Mouse (Mus musculus) naive thymus-derived CD4-positive, alpha-beta T cell, adult 2 months (primary cell): ENCODE data around the gene Eif4enif1.
"Not testable (repeated sequence)": the region's sequence is repeated elsewhere in the genome, so short reads cannot be mapped to it uniquely, and the experiment has no call there.

ENCODE experiments used
- DNase-seq: peaks from one replicate; pipeline ENCODE4 v3.0.0-alpha.2; 2011; ENCODE audit warnings: low read depth

Gene Eif4enif1

DNA sequence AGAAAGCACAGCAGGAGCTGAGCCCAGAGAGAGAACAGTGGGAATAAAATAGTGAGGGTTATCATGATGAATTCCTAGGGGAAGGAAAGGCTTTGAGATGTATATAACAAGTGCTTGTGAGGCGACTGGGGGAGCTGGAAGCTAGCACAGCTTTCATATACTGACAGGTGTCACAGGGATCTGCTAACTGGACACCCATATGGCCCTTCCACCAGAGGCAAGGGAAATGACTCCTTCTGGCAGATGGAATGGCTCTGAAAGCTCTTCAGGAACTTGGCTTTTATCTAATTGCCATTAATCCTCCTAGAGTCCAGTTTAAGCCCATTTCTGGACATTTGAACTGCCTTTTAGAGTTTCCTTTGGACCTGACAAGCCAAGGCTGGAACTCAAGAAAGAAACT lies 20.2 kb upstream of the Eif4enif1 start:
- DNase-seq, result not testable (repeated sequence)

DNA sequence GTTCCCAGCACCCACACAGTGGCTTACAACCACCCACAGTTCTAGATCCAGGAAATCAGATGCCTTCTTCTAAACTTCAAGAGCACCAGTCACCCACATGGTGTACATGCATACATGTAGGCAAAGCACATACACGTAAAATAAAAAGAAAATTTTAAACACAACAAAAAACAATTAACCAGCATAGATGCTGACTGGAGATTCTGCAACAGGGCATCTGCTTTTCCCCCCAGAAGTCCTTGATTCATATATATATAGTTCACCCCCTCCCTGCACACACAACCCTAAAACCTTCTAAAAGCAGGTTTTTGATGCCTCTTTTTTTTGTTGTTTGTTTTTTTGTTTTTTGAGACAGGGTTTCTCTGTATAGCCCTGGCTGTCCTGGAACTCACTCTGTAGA lies 19.5 kb upstream of the Eif4enif1 start:
- not testable (repeated sequence) for DNase-seq

DNA sequence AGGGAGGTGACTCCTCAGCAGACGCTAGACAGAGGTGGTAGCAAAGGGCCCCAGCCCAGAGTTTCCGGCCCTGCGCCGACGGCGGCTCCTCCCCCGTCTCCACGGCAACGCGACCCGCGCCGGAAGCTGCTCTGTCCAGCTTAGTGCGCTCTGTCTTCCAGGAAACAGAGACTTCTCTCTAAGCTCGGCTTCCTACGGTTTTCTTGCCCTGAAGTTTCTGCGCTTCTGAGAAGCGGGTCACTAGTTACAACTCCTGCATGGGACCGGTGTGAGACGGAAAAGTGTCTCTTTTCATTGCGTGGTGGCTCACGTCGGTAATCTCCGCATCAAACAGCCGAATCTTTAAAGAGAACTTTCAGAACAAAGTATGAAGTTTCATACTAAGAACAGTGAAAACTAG lies 8.8 kb upstream of the Eif4enif1 start, which contains the start of gene Sfi1:
Gene Sfi1, minus strand, starts transcription at position 101 of the 400 bp plus-strand sequence.
- DNase-seq, result no peak

DNA sequence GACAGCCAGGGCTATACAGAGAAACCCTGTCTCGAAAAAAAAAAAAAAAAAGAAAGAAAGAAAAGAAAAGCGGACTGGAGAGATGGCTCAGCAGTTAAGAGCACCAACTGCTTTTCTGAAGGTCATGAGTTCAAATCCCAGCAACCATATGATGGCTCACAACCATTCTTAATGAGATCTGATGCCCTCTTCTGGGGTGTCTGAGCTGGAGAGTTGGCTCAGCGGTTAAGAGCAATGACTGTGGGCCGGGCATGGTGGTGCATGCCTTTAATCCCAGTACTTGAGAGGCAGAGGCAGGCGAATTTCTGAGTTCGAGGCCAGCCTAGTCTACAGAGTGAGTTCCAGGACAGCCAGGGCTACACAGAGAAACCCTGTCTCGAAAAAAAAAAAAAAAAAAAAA lies 1.6 kb upstream of the Eif4enif1 start:
- not testable (repeated sequence) for DNase-seq

DNA sequence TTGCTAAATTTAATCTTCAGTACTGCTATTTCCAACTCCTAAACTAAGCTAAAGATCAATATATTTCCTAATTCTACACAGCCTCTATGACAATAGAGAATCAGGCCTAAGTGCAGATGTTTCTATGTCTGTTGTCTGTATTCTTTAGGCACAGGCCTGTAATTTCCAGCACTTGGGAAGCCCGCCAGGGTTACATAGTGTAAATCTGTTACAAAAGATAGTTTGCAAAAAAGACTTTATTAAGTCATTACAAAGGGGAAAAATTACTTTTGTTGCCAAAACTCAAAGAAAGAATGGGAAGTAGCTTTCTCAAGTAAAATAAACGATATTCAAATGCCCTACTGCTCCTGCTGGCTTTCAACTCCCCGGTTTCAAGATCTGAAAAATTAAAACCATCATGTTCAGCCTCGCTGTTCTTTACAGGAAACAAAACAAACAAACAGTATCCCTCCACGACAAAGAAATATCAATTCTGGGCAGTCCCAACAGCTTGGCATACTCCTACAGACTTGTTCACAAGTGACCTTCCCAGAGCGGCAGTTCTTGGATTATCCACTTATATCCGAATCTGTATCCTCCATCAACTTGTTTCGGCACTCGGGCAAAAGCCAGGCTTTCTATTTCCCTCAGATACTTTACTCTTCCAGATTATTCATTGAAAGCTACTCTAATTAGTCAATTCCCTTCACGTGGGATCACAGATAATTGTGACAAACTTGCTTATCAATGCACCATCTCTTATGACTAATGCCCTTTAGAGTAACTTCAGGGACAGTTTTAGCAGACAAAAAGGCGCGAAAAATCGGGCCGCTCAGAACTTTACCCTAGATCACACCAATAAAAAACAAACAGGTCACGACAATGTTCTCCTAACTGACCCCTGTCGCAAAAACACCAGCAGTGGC lies 614 bp upstream of the Eif4enif1 start:
- DNase-seq, result no peak

DNA sequence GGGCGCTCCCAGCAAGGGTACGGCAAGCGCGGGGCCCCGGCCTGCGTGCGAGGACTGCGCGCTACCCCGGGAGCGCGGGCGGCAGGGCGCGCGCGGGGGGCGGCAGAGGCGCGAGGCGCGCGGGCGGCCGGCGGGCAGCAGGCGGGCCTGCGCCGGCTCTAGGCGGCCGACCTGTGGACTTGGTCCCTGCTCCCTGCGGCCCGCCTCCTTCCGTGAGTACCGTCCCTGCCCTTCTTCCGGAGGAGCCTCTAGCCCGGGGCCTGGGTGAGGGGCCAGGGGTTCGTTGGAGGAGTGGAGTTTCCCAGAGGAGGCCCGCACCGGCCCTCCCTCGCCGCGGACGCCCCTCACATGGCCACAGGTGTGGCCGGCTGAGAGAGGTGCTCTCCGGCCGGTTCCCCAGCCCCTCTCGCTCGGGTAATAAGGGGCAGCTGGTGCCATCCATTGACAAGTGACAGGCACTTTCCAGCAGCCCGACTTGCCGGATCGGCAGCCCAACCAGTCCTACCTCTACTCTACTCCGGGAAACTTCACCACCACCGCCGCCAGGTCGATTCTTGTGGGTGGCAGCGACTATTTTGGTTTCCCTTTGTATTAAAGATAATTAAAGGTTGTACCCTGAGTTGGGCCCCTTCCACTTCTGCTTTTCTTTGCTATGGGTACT lies 719 bp downstream of the Eif4enif1 start:
- peak; percentile 64 for DNase-seq

DNA sequence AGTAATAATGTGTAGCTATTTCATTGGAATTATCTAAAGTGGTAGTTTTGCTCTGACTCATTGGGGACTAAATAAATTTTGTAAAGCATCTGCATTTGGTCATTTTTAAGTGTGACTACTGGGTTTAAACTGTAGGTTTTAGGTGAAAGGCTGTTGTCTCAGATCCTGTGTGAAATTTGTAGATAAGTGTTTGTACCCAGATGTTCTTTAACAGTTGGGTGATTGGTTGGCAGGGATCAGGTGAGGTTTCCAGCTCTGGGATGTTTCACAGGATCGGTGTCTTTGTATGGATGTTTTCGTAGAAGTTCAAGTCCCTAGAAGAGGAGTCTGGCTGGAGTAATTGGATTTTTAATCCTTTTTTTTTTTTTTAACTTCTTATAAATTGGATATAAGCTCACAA lies 1.6 kb downstream of the Eif4enif1 start:
- DNase-seq, result no peak

DNA sequence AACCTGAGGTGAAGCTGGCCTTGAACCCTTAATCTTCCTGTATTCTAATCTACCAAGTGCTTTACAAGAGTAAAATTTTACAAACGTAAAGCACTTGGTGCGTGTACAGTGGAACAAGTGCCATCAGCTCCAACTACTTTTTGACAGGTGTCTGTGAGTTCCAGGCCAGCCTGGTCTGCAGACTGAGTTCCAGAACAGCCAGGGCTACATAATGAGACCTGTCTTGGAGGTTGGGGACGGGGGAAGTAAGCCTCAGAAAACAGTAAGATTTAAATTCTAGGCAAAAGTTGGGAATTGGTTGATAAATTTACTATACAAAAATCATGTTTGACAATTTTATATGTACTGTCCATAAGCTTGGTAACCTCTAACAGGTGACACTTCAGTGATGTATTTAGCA lies 3.0 kb downstream of the Eif4enif1 start:
- no peak for DNase-seq

DNA sequence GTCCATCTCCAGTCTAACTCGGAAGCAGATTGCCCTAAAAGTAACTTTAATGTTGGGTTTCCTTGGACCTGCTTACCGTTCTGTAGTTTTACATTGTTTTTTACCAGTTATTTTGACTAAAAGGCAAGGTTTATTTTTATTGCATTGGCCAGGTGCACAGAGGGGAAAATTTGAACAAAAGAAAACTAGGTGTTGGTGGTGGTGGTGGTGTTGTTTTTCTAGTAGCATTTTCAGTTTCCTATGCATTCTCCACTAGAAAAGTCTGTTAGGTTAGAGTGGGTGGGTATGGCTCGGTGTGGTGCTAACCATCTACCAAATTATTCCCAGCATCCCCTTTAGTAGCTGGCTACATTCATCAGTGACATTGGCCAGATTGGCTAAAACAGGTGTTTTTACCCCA lies 4.6 kb downstream of the Eif4enif1 start:
- no peak for DNase-seq

DNA sequence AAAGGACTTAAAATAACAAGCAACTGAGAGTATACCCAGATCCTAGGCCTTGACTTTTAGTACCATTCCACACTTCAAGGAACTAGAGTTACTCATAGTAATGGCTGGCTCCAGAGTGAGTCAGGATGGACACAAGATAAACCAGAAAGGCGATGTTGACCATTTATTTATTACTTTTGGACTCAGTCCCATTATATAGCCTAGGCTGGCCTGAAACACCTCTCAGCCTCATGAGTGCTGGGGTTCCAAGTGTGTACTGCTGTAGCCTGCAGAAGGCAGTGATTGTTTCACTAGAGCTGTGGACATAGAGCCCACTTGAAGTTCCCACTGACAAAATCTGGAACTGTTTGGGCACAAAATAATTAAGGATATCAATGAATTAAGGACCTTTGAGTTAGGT lies 10.3 kb downstream of the Eif4enif1 start:
- DNase-seq, result no peak

DNA sequence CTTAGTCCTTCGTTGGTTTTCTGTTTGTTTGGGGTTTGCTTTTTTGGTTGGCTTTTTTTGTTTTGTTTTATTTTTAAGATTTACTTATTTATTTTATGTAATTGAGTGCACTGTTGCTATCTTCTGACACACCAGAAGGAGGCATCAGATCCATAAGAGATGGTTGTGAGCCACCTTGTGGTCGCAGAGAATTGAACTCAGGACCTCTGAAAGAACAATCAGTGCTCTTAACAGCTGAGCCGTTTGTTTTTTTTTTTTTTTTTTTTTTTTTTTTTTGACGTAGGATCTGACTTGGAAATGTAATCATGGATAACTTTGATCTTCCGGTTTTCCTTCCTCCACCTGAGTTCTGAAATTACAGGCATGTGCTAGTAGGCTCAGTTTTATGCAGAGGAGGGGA lies 20.9 kb downstream of the Eif4enif1 start:
- no peak for DNase-seq

DNA sequence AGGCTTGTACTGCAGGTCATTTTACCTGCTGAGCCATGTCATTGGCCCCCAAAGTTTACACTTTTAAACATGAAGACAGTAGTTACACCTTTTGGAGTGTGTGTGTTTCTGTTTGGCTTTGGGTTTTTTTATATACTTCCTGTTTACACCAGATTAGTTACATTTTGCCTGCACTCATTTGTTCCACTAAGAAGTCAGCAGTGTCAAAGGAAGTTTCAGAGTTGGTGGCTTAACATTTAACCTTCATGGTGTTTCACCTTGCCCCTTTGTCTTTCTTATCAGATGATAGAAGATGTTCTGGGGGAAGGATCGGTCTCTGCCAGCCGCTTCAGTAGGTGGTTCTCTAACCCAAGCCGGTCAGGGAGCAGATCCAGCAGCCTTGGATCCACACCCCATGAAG lies 24.9 kb downstream of the Eif4enif1 start:
- no peak for DNase-seq

DNA sequence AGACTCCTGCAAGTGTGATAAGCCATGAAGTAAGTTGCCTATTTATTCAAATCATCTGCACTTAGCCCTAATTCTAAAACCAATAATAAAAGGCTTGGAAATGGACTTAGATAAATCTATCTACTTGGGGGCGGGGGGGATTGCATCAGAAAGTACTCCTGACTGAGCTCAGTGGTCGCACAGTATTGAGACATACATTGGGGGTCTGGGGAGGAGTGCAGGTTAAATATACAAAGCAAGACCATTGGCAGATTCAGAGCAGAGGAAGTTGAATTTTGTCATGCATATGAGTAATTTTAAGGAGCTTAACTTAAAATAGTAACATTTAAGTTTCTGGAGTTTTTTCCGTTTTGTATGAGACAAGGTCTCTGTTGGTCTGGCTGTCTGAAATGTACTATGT lies 30.1 kb downstream of the Eif4enif1 start:
- DNase-seq, result no peak

DNA sequence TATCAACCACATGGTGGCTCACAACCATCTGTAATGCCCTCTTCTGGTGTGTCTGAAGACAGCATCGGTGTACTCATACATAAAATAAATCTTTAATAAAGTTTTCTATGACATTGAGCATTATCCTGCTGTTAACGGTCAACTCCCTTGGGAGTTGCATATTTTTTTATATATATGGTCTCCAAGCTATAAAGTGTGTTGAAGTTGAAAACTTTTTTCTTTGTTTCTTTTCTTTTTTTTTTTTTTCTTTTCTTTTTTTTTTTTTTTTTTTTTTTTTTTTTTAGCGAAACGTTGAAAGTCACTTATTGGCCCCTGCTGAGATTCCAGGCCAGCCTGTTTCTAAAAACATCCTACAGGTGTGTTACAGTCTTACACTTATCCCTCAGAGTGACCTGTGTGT lies 31.5 kb downstream of the Eif4enif1 start:
- DNase-seq, result no peak

DNA sequence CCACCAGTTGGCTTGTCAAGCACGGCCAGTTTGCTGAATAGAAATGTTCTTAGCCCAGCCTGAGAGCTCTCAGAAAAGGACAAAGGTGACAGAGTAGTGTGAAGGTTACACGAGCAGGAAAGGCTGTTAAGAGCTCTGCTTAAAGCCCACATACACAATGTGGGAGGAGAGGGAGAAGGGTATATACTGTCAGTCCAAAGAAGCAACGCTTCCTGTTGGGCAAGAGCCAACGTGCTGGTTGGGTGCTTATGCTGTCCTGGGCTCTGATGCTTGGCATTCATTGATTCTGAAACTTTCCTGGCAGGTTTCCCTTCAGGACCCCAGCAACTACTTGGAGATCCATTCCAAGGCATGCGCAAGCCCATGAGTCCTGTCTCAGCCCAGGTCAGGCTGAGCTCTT lies 33.1 kb downstream of the Eif4enif1 start:
- no peak for DNase-seq

DNA sequence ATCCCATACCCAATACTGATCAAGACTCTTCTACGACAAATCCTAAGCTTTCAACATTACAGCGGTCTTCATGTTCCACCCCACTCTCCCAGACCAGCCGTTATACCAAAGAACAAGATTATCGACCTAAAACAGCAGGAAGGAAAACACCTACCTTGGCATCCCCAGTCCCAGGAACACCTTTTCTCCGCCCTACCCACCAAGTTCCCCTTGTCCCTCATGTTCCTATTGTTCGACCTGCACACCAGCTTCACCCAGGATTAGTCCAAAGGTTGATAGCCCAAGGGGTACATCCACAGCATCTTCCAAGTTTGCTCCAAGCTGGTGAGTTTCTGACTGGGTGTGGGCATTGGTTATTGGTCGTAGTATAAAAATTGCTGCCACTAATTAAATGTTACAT lies 40.2 kb downstream of the Eif4enif1 start:
- DNase-seq, result no peak

DNA sequence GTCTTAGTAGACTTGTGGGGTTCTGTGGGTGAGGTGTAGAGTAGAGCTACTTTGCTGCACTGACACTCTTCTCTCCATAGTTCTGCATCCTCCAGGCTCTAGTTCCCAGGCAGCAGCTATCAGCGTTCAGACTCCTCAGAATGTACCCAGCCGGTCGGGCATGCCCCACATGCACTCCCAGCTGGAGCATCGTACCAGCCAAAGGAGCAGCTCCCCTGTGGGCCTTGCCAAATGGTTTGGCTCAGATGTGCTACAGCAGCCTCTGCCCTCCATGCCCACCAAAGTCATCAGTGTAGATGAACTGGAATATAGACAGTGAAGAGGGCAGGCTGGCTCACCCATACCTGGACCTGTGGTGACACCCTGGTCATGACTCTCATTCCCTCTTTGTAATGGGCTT lies 41.6 kb downstream of the Eif4enif1 start:
- DNase-seq, result no peak

DNA sequence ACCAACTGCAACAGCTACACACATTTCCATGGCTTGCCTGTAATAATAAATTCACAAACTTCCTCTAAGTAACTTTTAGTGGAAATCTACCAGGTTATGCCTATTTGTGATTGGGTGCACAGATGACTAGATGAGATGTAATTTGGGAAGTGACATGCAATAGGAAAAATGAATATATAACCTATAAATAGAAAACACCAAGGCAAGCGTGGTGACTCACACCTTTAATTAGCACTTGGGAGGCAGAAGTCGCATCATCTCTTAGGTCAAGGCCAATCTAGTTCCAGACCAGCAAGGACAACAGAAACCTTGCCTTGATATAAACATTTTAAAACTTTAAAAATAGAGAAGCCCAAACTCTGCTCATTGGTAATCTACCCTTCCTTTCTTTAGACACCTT lies 45.2 kb downstream of the Eif4enif1 start:
- DNase-seq, result no peak

DNA sequence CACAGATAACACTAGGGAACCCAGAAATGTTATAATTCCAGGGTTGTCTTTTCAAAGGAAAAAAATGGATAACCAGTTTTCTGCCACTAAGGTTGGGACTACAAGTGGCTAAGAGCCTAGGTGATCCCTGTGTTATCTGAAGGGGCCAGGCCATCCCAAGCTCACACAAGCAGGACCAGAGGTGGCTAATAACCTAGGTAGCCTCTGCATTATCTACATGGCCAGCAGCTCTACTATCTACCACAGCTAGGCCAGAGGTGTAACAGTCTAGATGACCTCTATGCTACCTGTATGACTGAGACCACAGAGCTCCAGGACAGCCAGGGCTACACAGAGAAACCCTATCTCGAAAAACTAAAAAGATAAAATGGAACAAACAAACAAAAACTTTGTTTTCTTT lies 57.3 kb downstream of the Eif4enif1 start:
- DNase-seq, result no peak

DNA sequence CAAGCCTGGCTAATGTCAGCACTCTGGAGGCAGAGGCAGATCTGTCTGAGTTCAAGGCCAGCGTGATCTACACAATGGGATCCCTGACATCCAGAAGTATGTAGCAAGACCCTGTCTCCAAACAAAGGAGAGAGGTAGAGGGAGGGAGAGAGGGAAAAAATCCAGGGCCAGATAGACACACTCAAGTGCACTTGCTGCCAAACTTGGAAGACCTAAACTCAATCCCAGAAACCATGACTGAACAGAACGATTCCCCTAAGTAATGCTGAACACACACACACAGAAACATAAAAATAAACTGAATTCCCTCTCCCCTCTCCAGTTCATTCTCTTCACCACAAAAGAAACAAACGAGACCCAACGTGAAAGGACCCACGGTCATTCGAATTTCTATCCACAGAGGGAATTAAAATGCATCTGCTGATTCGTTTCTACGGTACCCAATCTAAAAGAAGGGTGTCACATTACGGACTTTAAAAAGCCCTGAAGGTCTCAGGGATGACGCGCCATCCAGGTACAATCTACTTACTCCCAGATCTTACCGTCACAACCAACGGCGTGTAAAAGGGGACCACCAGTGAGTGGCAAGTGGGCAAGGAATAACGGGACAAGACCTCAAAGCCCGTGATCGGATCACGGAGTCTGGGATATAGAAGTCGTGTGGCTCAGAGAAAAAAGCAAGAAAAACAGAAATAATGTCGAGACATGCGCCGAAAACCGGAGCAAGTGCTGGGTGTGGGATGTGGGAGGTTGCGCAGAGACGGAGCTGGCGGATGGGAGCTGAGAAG lies 63.3 kb downstream of the Eif4enif1 start:
- no peak for DNase-seq

DNA sequence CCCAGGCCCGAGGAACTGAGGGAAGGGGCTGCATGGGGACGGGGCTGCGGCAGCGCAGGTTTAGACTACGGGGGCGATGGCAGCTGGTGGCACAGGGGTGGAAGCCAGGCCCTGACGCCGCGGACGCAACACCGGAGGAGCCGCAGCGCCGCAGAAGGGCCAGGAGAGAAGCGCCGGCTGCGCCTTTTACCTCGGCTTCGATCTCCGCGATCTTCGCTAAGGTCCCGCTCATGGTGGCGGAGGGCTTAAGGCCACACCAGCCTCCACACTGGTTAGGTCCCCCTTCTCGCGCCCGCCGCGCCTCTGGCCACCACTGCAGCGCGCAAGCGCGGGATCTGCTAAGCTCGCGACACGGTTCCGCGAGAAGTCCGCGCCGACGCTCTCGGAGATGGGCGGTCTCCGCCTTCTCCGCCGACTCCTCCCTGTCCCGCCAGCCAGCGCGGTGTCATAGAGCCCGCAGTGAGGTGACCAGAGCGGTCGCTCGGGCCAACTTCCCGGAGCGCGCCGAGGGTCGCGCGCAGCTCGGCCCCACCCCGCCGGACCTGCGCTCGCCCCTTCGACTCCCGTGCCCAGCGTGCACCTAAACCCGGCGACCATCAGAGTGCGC lies 64.0 kb downstream of the Eif4enif1 start, which contains the start of gene Drg1:
Gene Drg1, minus strand, starts transcription at position 337 of the 607 bp plus-strand sequence.
- peak; percentile 94 for DNase-seq

DNA sequence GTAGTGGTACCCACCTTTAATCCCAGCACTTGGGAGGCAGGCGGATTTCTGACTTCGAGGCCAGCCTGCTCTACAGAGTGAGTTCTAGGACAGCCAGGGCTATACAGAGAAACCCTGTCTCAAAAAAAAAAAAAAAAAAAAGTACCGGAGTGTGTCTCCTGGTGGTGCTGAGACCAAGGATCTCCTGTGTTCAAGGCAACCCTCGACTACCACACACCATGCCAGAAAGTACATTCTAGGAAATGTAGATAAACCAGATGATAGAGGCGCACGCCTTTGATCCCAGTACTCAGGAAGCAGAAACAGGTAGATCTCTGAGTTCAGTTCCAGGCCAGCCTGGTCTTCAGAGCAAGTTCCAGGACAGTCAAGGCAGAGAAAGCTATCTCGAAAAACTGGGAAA lies 64.9 kb downstream of the Eif4enif1 start:
- DNase-seq, result peak; percentile 30
